13 mouse cellular contexts compared by ENCODE assay signal in the genomic region with DNA sequence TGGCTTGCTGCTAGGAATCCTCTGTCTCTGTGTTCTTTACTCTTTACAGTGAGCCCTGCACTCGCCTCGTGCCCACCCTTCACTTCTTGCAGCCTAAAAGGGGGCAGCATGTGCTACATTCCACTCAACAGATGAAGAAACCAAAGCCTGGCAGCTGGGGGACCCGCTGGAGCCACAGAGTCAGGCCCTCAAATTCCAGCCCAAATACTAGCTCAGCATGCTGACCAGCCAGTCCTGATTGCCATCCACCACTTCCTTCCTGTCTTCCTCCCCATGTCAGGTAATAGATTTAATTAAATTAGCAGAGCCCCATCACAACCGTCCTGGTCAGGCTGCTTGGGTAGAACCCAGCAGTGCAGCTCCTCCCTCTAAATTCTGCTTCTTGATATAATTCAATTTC. TPM values are rescaled to one million over a fixed set of nuclear protein-coding genes. Genes with fewer than 3 reads are reported as not detected.
DNase-seq lines count a peak whose midpoint lies in the region; ATAC-seq and TF ChIP-seq lines count a peak whose summit lies in the region.
"Had no signal": no experiment of that assay in that cellular context is flagged by ENCODE, and none has a peak within 500 bp of the region (broad histone marks: within the 10 kb centered on the region; RNA-seq: fewer than 3 reads in every experiment).

No protein-coding gene starts in this region.

- ATAC-seq in forebrain, embryonic 12.5 days (ENCODE audit: low FRiP score), result no peak
- no peak for ATAC-seq in forebrain, embryonic 15.5 days (replicated peaks)
- no peak for ATAC-seq in hindbrain, embryonic 11.5 days (ENCODE audit: low FRiP score)

- no peak for TF ChIP-seq POLR2A in myocyte (IDR thresholded peaks at IDR 0.05; ENCODE audit: insufficient read length, low read depth)

- intact Hi-C loops in left cerebral cortex, adult 2 months (cut with DNase I), result loop anchor here (5.0 kb wide), 1 partner anchor 90 kb away; no protein-coding TSS in a partner anchor
- intact Hi-C loops in left cerebral cortex, postnatal 10 days (cut with DNase I), result no loop called here

- H3K36me3 ChIP-seq in forebrain, embryonic 12.5 days (replicated peaks), result no peaks in the 10 kb centered on the region
- H3K36me3 ChIP-seq in forebrain, embryonic 15.5 days, result no peaks in the 10 kb centered on the region
- no peaks in the 10 kb centered on the region for H3K36me3 ChIP-seq in hindbrain, embryonic 11.5 days (ENCODE audit: control insufficient read depth, insufficient read depth, low read length)
- H3K36me3 ChIP-seq in myocyte (ENCODE audit: control insufficient read depth, insufficient read depth), result no peaks in the 10 kb centered on the region
- H3K36me3 ChIP-seq: G1E had no signal

- H3K79me2 ChIP-seq in myocyte (ENCODE audit: control insufficient read depth, insufficient read depth), result peaks cover 32% of the 10 kb centered on the region

- WGBS in forebrain, embryonic 12.5 days, result 22% methylated on average over 4 of the region's 4 CpGs
- WGBS in forebrain, embryonic 15.5 days, result 21% methylated on average over 4 of the region's 4 CpGs
- WGBS in hindbrain, embryonic 11.5 days, result 12% methylated on average over 4 of the region's 4 CpGs

- H3K4me3 ChIP-seq in forebrain, embryonic 12.5 days (replicated peaks), result no peak overlapping the region
- H3K4me3 ChIP-seq in forebrain, embryonic 15.5 days, result no peak overlapping the region
- H3K4me3 ChIP-seq in left cerebral cortex, adult 2 months, result no peak overlapping the region
- H3K4me3 ChIP-seq in hindbrain, embryonic 11.5 days (ENCODE audit: low read depth, low read length), result no peak overlapping the region
- H3K4me3 ChIP-seq in myocyte, result no peak overlapping the region

- no peak for DNase-seq in left cerebral cortex, adult 2 months (ENCODE audit: extremely low spot score in 1 of 2, low spot score in 2 of 2)
- no peak for DNase-seq in left cerebral cortex, postnatal 10 days (ENCODE audit: extremely low spot score in 1 of 2, low spot score in 2 of 2)
- no peak for DNase-seq in hindbrain, embryonic 11.5 days (ENCODE audit: low spot score)
- no peak for DNase-seq in layer of hippocampus, postnatal 10 days (ENCODE audit: low spot score in 2 of 2)
- DNase-seq in adipocyte (ENCODE audit: low spot score), result no peak
- DNase-seq: kidney, adult 8-10 months; lung, postnatal 4 days; right cerebral cortex, postnatal 14 days; thymus, postnatal 36 days had no signal

- H3K4me2 ChIP-seq in forebrain, embryonic 12.5 days, result no peak overlapping the region
- H3K4me2 ChIP-seq in forebrain, embryonic 15.5 days (replicated peaks), result no peak overlapping the region
- H3K4me2 ChIP-seq in hindbrain, embryonic 11.5 days (replicated peaks; ENCODE audit: low read depth, low read length), result no peak overlapping the region
- peak overlapping the region; percentile 53 for H3K4me2 ChIP-seq in myocyte (ENCODE audit: low read depth)

- peak overlapping the region; percentile 17; the same call in 1 of the 2 replicates for H3K9ac ChIP-seq in forebrain, embryonic 12.5 days
- H3K9ac ChIP-seq in forebrain, embryonic 15.5 days (replicated peaks), result no peak overlapping the region
- H3K9ac ChIP-seq in hindbrain, embryonic 11.5 days (ENCODE audit: low read depth, low read length), result no peak overlapping the region

- no peak for TF ChIP-seq CTCF in left cerebral cortex, adult 2 months (IDR thresholded peaks at IDR 0.05)

- H3ac ChIP-seq in myocyte (ENCODE audit: control insufficient read depth, insufficient read length), result no peak overlapping the region

- H3K27me3 ChIP-seq in forebrain, embryonic 12.5 days, result no peaks in the 10 kb centered on the region
- no peaks in the 10 kb centered on the region for H3K27me3 ChIP-seq in forebrain, embryonic 15.5 days
- no peaks in the 10 kb centered on the region for H3K27me3 ChIP-seq in hindbrain, embryonic 11.5 days (ENCODE audit: control insufficient read depth, insufficient read depth, low read length)
- no peaks in the 10 kb centered on the region for H3K27me3 ChIP-seq in myocyte (ENCODE audit: control insufficient read depth, insufficient read depth, insufficient read length)

- H3K4me1 ChIP-seq in forebrain, embryonic 12.5 days, result peaks cover 69% of the 10 kb centered on the region
- peaks cover 56% of the 10 kb centered on the region for H3K4me1 ChIP-seq in forebrain, embryonic 15.5 days
- peaks cover 28% of the 10 kb centered on the region for H3K4me1 ChIP-seq in hindbrain, embryonic 11.5 days (replicated peaks; ENCODE audit: control insufficient read depth, insufficient read depth, low read length)

- peak overlapping the region; percentile 71 for H3K27ac ChIP-seq in forebrain, embryonic 12.5 days
- H3K27ac ChIP-seq in forebrain, embryonic 15.5 days (replicated peaks), result no peak overlapping the region
- H3K27ac ChIP-seq in left cerebral cortex, adult 2 months, result peak overlapping the region; percentile 67
- peak overlapping the region; percentile 36; the same call in 1 of the 2 replicates for H3K27ac ChIP-seq in hindbrain, embryonic 11.5 days (ENCODE audit: low read depth, low read length)

- H3K9me3 ChIP-seq in forebrain, embryonic 12.5 days, result no peaks in the 10 kb centered on the region
- H3K9me3 ChIP-seq in forebrain, embryonic 15.5 days, result no peaks in the 10 kb centered on the region
- H3K9me3 ChIP-seq in hindbrain, embryonic 11.5 days (ENCODE audit: control insufficient read depth, low read length), result no peaks in the 10 kb centered on the region
- H3K9me3 ChIP-seq: G1E had no signal

TF ChIP-seq in myocyte, 11 proteins besides CTCF, POLR2A, EP300 and RAD21:
- TF ChIP-seq TCF12 (IDR thresholded peaks at IDR 0.05; ENCODE audit: insufficient read depth, poor library complexity, severe bottlenecking) (peak; percentile 51), MYOD1 (IDR thresholded peaks at IDR 0.05; ENCODE audit: control insufficient read depth in 1 of 3, insufficient read length in 2 of 3, low read depth in 2 of 3) (peak in 2 of 3 experiments; percentile 70), POLR2AphosphoS2 (IDR thresholded peaks at IDR 0.05; ENCODE audit: insufficient read length, low read depth) (no peak), REST (IDR thresholded peaks at IDR 0.05; ENCODE audit: insufficient read depth, insufficient read length) (no peak), CEBPB (IDR thresholded peaks at IDR 0.05; ENCODE audit: insufficient read depth, poor library complexity, severe bottlenecking) (no peak), MYOG (IDR thresholded peaks at IDR 0.05; ENCODE audit: control insufficient read depth in 1 of 3, insufficient read depth in 1 of 3, insufficient read length in 2 of 3, low read depth in 2 of 3) (peak in 2 of 3 experiments; percentile 71 to 92), USF1 (IDR thresholded peaks at IDR 0.05; ENCODE audit: low read depth) (no peak), MAX (IDR thresholded peaks at IDR 0.05; ENCODE audit: low read depth) (no peak)

RNA-seq across cellular contexts. Expression of a gene that starts 5.1 kb away (rescaled TPM):
- 27.1 and 29.5 TPM in 2 replicates for polyA plus RNA-seq in forebrain, embryonic 12.5 days (2016; fragmentation: Nextera tagmentation; extraction: Ambion mirVana)
- 20.2 and 21.3 TPM in 2 replicates for polyA plus RNA-seq in forebrain, embryonic 15.5 days (2015; fragmentation: Nextera tagmentation; extraction: Ambion mirVana)
- 10 to 100 TPM; 79.1 to 84.5 TPM for total RNA-seq in left cerebral cortex, adult 2 months (2021)
- 10 to 100 TPM; 72.9 to 75.7 TPM for total RNA-seq in left cerebral cortex, postnatal 10 days (2021)
- 16.0 and 18.8 TPM in 2 replicates for polyA plus RNA-seq in hindbrain, embryonic 11.5 days (2014; fragmentation: Nextera tagmentation; extraction: Ambion mirVana)
- polyA plus RNA-seq in myocyte (2012; fragmentation: generic; extraction: Trizol), result 20.4 TPM
- total RNA-seq in layer of hippocampus, postnatal 10 days (2021), result 10 to 100 TPM; 31.4 to 36.3 TPM
- polyA plus RNA-seq: G1E had no signal
